Mouse (Mus musculus) cerebellum, adult 11 months (tissue): ENCODE results near the gene Gm572.

Experiments
- DNase-seq: peaks from one replicate; pipeline ENCODE4 v3.0.0; 2022

The Gm572 gene

DNA sequence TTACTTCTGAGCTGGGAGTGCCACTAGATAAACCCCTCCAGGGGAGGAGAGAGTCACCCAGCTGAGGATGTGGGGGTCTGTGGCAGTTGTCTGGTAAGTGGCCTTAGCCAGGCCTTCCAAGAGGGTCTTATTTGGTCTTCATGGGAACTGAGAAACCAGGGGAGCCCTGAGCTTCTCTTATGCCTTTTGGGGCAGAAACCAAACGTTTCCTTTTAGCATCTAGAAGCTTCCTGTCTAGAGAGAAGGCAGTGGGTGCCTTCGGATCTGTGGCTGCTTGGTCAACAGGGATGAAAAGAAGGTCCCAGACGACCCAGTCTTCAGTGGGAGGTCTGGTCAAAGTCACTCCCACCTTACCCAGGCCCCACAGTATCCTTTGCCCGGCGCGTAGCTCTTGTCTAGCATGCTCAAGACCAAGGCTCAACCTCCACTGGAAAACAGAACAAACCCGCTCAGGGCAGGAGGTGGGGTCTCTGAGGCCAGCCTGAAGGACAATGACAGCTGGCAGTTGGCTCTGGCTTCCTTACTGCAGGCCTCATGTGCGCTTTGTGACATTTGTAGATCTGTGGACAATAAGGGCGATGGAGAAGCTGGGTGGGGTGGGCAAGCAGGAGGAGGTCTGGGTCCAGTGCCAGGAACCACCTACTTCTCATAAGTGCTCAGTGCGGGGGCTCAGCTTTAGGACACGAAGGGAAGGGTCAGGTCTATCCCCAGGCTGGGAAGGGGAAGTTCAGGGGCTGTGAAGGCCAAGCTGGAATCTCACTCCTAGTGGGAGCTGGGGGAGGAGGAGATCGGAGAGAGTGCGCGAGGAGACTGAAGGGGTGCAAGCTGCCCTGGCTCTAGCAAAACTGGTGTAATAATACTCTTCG lies at the start of gene Gm572:
Gene Gm572 (plus strand): TSS at position 27 of the 866 bp plus-strand sequence.
- DNase-seq = no peak

DNA sequence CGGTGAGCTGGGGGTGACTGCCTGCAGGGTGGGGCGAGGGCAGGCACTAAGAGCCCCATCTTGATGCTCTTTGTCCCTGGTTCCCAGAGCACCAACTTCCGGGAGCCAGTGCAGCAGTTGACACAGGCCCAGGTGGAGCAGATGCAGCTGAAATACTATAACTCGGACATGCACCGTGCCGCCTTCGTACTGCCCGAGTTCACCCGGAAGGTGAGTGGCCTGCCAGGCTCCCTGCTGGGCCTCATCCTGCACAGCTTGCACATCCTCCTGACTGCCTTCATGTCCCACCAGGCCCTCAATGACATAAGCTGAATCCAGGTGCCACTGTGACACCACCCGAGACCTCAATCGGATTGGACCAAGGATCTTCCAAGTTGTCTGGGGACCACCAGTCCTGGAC lies 49.1 kb upstream of the Gm572 start:
- peak; percentile 35 for DNase-seq

DNA sequence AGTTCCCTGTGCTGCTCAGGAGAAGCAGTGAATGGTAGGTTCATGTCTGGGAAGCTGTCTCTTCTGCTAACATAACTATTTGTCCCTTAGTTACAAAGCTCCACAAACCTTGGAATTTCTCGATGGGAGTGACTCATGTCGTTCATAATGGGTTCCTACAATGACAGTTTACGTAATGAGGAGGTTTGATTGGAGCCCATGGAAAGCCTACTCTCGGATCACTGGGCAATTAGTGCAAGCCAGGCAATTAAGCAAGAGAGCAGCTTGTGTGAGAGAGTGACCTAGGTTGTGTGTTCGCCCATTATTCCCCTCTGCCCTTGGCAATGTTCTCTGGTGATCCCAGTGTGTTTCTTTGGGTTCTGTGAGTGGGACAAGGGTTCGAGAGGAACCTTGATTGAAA lies 47.2 kb upstream of the Gm572 start:
- DNase-seq = no peak

DNA sequence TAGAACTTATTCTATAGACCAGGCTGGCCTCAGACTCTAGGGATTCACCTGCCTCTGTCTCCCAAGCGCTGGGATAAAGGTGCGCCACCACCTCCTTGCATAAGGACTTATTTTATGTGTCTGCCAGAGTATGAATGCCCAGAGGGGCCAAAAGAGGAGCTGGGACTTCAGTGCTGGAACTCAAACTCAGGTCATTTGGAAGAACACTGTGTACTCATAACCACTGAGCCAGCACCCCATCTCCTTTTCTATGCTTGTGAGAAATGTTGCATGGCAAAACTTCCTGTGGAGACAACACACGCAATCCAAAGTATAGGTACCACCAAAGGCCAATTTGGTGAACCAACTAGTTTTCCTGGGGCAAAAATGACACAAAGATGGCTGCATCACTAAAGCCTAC lies 46.4 kb upstream of the Gm572 start:
- no peak for DNase-seq

DNA sequence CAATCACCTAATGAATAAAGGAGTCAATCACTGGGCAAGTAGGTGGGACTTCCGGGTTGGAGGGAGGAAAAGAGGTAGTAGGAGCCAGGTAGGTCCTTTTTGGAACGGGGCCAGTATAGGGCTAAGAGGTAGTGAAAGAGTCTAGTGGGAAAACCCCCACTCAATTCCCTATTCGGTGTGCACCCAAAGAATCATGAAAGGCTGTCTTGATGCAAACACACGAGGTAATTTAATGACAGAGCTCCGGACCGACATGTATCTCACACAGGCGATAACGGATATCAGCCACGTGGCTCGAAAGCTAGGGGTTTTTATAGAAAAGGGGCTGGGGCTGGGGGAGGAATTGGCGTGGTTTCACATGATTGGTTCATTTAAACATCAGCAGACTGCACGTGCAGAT lies 44.3 kb upstream of the Gm572 start:
- DNase-seq = no peak

DNA sequence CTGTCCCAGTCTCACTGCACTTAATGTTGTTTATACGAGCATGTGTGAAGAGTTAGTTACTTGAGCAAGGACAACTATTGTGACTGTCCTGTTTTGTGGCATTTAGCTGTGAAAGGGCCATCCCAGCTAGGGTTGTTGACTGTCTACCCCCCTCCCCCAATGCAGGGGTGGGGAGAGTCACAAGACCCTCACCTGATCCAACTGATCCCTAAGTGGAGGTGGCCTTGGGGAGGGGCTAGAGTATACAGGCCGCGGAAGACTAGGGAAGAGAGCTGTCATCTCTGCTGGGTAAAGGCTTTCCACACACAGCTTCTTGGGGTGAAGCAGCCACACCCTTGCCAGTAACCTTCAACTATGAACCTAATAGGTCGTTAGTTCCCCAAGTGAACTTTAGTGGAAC lies 42.8 kb upstream of the Gm572 start:
- no peak for DNase-seq

DNA sequence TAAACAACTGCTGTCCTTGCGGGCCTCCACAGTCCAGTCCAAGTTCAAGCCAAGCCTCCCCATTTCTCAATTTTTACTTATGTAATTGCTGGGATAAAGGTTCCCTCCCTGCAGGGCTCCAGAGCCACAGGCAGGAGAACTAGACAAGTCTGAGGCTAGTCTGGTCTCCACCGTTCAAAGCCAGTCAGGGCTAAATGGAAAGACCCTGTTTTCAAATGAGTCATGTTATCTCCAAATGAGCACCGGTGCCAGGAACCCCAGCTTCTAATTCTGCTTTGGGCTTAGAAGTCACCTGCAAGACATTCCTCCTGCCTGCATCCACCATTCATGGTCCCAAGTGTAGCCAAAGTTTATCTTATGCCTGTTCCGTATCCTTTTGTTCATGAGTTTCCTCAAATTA lies 41.2 kb upstream of the Gm572 start:
- no peak for DNase-seq

DNA sequence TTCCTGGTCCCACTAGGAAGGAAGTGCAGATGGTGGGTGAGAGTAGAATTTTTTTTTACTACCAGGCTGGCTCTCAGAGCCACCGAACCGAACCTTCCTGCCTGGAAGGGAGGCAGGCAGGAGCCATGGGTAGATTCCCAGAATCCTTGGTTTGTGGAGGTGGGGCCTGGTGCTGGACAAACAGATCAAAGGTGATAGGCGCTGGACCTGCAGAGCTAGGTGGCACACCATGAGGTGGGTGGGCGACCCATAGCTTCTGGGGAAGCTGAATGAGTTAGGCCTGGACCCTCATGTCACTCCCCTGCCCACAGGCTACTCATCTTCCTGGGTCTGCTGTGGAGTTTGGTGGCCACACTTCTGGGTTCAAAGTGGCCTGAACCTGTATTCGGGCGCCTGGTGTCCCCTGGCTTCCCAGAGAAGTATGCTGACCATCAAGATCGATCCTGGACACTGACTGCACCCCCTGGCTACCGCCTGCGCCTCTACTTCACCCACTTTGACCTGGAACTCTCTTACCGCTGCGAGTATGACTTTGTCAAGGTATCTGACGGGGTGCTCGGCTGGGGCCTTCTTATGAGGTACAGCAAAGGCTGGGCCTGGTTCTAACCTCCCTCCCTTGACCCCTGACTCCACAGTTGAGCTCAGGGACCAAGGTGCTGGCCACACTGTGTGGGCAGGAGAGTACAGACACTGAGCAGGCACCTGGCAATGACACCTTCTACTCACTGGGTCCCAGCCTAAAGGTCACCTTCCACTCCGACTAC lies 40.6 kb upstream of the Gm572 start, which contains the start of gene Masp2:
Gene Masp2 (plus strand): TSS at position 198 of the 764 bp plus-strand sequence.
- DNase-seq = no peak

DNA sequence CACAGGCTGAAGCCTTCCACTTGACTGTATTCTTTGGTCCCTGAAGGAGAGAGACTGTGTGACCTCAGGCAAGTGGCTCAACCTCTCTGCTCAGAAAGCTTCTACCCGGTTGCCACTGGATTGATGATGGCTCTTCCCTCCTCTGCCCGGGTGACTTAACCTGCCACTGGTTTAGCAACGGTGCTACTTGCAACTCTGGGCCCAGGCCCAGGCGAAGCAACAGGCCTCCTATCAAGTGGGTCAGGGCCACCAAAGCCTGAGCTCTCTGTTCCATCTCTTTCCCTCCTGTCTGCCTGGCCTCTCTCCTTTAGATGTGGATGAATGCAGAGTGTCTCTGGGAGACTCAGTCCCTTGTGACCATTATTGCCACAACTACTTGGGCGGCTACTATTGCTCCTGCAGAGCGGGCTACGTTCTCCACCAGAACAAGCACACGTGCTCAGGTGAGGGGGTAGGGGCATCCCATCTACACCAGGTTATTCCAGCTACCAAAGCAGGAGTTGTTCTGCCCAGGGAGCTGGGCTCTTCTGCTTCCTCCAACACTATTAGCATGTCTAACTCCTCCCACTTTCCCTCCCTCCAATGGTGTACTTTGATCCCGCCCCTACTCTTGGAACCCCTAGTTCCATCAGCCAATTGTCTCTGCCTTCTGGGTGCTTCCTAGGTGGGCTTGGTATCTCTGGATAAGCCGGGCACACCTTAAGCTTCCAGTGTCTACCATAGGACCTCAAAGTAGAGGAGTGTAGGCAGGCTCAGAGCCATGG lies 39.6 kb upstream of the Gm572 start:
- DNase-seq = no peak

DNA sequence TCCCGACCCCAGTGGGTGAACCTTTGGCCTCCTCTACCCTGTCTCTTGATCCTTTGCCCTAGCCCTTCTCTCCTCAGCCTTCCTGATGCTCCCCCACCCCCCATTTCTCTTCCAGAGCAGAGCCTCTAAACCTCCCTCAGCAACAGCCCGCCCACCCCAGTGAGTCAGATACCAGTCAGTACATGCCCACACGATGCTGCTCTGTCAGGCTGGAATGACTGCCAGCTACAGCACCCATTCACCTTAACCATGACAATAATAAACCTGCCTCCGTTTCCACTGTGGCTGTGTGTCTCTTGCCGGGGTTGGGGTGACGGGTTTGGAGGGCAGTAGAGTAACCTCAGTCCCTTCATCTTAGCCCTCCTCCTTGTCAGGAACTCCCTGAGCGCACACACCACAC lies 39.0 kb upstream of the Gm572 start:
- no peak for DNase-seq

DNA sequence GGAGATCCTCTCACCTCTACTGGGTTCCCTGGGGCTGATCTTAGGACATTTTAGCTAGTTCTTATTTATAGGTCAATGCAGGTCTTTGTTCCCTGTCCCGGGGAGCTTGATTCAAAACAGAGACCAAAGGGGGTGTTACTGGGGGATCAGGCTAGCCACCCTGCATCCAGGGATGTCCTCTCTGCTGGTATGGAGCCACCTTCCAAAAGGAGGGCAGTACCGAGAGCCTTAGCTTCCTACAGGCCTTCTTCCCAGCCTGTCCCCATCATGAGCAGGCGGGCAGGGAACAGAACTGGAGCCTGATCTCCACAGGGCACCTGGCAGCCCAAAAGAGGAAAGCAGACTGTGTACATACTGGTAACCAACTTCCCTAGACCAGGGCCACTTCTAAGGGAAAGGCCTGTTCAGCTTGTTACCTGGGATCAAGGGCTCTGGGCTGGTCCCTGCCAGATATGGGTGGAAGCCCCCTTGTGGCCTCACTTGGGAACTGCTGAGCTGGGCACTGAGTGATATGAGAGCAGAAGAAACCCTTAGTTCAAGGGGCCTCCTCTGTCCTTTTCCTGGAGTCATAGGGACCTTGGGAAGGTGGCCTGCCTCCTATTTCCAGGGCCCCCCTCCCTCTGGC lies 38.5 kb upstream of the Gm572 start:
- DNase-seq = peak; percentile 47

DNA sequence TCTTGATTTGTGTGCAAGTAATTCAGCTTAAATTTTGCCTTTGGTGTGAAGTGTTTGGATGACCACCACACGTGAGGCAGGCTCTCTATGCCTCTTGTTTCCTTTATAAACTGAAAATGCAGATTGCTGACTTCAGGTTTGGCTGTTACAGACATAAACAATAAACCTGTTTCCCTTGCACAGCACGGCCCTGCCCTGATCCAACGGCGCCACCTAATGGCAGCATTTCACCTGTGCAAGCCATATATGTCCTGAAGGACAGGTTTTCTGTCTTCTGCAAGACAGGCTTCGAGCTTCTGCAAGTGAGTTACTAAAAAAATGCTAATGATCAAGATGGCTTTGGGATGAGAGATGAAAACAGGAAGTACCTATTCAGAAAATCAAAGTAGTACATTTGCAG lies 35.4 kb upstream of the Gm572 start:
- peak; percentile 57 for DNase-seq

DNA sequence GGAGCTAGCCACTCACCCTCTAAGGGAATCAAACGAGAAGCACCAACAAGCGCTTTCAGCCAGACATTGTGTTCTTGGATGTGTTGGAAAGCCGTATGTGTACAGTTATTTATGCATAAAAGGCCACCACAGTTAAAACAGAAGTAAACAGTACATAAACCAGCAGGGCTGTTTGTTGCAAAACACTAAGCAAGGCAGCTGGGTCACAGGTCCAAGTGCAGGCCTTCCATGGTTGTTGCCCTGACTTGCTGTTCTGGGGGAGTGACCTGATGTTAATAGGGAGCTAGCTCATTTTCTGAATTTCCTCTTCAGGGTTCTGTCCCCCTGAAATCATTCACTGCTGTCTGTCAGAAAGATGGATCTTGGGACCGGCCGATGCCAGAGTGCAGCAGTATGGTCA lies 33.3 kb upstream of the Gm572 start:
- DNase-seq = no peak

DNA sequence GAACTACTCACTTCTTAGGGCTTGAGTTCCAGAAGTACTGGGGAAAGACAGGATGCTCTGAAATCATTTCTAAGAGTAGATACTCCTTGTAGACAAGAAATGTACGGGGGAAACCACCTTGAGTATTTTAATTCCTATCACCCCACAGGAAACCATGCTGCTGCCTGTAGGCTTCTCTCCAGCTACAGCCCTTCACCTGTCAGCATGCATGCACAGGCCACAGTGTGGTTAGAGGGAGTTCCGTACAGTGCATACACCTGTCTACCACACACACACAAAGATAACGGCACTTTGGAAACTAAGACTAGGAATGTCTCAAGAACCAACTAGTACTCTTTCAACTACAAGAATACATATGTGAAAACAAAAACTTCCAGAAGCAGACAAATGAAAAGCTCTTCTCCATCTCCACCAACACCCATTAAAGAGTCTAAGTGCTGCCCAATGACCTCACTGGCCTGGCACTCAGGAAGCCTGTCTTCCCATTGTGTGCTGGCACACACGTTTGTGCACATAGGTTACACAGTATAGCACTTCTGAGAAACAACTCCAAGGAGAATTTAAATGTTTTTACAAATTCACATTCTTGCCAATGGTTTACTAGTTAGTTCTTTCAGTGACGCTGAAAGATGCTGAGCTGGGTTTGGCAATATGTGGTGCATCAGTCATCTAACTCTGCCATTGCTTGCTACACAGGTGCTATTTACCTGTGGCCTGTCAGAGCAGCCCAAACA lies 32.3 kb upstream of the Gm572 start:
- DNase-seq = no peak

DNA sequence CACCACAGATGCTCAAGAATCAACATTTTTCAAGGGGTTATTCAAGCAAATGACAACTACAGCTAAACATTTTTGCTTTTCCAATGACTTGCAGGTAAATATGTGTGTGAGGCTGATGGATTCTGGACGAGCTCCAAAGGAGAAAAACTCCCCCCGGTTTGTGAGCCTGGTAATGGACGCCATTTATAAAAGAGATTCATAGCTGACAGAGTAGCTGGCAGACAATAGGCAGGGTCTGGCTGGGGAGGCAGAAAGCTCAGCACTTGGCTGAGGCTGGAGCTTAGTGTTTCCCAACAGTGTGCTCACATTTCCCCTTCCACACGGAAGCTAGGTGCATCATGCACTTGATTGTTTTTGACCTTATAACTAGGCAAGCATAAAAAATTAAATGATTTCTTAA lies 30.6 kb upstream of the Gm572 start:
- DNase-seq = no peak

DNA sequence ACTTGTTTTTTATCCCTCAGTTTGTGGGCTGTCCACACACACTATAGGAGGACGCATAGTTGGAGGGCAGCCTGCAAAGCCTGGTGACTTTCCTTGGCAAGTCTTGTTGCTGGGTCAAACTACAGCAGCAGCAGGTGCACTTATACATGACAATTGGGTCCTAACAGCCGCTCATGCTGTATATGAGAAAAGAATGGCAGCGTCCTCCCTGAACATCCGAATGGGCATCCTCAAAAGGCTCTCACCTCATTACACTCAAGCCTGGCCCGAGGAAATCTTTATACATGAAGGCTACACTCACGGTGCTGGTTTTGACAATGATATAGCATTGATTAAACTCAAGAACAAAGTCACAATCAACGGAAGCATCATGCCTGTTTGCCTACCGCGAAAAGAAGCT lies 29.4 kb upstream of the Gm572 start:
- no peak for DNase-seq

DNA sequence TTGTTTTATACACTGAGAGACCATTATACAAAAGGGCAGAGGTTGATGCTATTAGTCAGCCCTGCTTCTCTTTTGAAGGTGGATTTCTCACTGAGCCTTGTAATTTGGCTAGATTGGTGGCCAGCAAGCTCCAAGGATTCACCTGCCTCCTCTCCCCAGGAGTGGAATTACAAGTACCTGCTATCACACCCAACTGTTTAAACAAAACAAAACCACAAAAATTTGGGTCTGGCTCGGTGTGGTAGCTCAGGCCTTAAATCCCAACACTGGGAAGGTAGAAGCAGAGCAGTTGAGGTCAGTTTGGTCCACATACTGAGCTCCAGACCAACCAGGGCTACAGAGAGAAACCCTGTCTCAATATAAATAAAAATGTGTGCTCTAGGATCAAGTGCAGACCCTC lies 23.3 kb upstream of the Gm572 start:
- DNase-seq = no peak

DNA sequence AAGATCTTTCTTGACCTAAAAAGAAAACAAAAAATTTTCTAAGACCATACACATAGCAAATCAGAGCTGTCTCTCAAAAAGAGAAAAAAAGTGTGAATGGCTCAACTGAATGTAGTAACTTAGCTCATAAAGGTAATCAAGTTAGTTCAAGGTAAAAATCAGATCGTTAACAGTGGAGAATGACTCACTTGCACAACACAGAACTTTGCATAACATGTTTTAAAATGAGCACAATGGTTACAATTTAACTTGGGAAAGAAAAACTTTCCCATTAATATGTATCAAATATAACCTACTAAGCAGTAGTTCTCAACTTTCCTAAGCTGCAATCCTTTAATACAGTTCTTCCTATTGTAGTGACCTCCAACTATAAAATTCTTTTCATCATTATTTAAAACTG lies 22.4 kb upstream of the Gm572 start:
- DNase-seq = no peak

DNA sequence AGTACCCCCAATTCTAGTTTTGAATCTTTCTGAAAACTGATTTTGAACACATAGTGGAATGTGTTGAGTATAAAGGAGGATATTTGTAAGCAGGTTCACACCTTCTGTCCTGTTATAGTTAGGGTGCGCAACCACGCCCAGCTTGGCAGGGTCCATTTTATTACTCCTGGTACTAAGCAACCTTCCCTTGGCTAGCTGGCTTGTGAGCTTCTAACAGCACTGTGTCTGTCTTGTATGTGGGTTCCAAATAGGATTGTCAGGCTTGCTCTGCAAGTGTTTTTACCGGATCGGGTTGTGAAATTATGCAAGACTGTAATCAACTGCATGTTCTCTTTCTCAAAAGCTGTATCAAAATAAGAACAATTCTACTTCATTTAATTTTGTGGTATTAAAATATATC lies 20.6 kb upstream of the Gm572 start:
- no peak for DNase-seq

DNA sequence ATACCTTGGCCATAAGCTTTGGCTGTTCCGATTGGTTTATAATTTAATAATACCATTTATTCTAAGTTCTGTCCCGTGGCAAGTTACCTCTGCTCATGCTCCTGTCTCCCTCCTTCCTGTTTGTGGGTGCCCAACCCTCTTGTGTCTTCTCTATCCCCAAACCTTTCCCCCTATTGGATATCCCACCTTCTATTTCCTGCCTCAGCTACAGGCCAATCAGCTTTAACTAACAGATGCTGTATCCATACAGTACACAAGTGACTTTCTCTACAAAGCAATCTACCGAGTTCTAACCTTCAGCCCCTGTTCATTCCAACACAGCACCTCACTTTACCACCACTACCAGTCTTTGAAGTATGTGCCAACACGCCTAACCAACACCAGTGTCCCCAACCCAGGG lies 19.5 kb upstream of the Gm572 start:
- no peak for DNase-seq

DNA sequence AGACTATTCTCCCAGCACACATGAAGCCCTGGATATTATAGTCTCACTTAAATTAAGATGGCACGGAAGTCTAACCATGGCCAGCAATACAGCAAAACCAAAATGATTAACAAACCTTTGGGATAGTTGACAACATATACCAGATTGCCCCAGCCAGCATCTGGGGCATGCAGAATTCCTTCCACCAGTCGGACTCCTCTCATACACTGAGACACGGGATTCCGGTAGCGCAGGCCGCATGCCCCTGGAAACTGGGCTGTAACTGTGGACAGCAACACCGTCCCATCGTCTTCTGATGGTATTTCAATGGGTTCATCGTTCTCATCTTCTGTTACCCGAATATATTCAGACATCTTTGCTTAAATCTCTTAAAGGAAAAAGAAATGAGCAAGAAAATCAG lies 18.1 kb upstream of the Gm572 start:
- DNase-seq = no peak
